Mouse (Mus musculus) kidney, postnatal 4 days (tissue): ENCODE measurements at regions not wholly inside any gene's neighbourhood (a gene's known extent, or its start where the extent isn't known, plus 50 kb on each side); places are given as distances from the start of the nearest gene placed in this dataset.
A peak's percentile ranks its signal among the peaks of the same experiment; 100 is the strongest.
"Not testable (repeated sequence)": the region's sequence is repeated elsewhere in the genome, so short reads cannot be mapped to it uniquely, and the experiment has no call there.

Source experiments
- DNase-seq, 2 experiments: peaks; one replicate each; pipeline ENCODE4 v3.0.0; 2021; ENCODE audit warnings: mixed read lengths in 2 of 2

DNA sequence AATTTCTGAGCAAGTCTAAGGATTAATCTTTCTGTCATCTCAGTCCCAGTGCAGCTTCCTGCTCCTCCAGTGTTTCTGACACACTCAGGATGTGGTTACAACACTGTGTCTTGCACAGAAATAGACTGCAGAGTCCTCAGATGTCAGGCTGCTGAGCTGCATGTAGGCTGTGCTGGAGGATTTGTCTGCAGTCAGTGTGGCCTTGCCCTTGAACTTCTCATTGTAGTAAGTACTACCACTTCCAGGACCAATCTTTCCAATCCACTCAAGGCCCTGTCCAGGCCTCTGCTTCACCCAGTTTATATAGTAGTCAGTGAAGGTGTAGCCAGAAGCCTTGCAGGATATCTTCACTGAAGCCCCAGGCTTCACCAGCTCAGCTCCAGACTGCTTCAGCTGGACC lies 185.8 kb upstream of the Zfp386 start:
- DNase-seq, result not testable (repeated sequence)

DNA sequence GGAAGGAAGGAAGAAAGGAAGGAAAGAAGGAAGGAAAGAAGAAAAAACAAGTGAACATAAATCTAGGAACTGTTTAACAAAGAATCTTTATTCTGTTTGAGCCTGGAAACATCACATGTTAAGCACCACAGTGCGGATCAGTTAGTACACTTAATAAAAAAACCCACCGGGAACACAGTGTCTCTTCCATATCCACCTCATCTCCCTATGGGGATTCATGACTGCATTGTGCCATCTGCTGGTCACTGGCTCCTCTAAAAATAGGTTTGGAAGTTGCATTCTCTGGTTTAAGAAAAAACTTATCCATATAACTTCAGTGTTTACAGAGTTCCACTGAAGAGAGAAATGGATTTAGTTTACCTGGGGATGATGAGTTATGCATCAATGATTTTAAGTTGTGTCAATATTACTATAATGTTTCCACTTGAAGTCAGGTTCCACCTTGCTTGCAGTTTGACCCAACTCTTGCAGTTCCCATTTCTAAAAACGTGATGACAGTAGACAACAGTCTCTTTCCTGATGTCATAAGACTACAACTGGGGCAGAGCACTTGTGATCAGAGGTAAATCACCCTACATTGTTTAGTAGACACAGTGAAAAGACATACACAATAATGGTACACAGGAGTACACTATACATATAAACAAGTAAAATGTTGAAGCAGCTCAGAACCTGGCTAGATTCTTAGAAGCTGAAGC lies 182.3 kb upstream of the Zfp386 start:
- not testable (repeated sequence) for DNase-seq

DNA sequence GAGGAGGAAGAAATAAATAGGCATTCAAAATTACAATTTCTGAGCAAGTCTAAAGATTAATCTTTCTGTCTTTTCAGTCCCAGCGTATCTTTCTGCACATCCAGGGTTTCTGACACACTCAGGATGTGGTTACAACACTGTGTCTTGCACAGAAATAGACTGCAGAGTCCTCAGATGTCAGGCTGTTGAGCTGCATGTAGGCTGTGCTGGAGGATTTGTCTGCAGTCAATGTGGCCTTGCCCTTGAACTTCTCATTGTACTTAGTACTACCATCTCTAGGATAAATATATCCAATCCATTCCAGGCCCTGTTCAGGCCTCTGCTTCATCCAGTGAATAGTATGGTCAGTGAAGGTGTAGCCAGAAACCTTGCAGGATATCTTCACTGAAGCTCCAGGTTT lies 178.9 kb upstream of the Zfp386 start:
- DNase-seq, result not testable (repeated sequence)

- DNase-seq, result not testable (repeated sequence)
These were observed 175.1 kb upstream of the Zfp386 start for GRCm38 (mm10) chr12:115872451-115872850.

DNA sequence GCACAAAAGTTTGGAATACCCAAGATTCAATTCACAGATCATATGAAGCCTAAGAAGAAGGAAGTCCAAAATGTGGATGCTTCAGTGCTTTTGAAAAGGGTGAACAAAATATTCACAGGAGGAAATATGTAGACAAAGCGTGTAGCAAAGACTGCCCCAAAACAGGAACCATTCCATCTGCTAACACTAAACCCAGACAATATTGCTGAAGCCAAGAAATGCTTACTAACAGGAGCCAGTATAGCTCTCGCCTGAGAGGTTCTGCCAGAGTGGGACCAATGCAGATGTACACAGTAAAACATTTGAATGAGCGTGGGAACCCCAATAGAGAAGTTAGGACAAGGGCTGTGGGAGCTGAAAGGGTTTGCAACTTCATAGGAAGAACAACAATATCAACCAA lies 173.5 kb upstream of the Zfp386 start:
- not testable (repeated sequence) for DNase-seq

GRCm38 (mm10) chr12:115883719-115884118 lies 163.8 kb upstream of the Zfp386 start:
- DNase-seq, result no peak

GRCm38 (mm10) chr12:115887976-115888375 lies 159.5 kb upstream of the Zfp386 start:
- DNase-seq, result no peak

DNA sequence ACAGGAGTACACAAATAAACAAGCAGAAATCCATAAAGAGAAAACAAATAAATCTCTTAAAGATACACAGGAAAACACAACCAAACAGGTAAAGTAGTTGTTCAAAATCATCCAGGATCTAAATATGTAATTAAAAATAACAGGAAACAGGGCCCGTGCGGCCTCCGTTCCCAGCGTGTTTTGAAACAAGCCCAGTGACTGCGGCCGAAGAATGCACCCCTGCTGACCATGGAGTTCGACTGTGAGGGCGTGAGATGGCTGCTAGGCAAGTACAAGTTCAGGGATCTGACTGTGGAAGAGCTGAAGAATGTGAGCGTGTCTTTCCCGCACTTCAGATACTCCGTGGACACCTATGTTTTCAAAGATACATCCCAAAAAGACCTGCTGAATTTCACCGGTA lies 154.9 kb upstream of the Zfp386 start:
- peak; percentile 16 to 21 for DNase-seq

GRCm38 (mm10) chr12:115912226-115912625 lies 135.3 kb upstream of the Zfp386 start:
- DNase-seq, result not testable (repeated sequence)

GRCm38 (mm10) chr12:115915420-115915819 lies 132.1 kb upstream of the Zfp386 start:
- DNase-seq, result not testable (repeated sequence)

GRCm38 (mm10) chr12:115920119-115920518 lies 127.4 kb upstream of the Zfp386 start:
- not testable (repeated sequence) for DNase-seq

DNA sequence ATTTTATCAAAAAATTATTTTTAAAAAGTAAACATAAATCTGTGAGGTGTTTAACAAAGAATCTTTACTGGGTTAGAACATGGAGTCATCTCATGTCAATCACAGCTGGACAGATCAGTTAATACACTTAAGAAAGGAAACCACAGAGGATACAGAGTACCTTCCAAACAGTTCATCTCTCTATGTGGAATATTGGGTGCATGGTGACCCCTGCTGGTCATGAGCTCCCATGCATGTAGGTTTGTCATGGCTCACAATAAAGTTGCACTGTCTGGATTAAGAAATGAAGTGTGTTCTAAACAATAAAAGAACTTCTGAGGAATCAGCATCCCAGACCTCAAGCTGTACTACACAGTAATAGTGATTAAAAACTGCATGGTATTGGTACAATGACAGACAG lies 123.5 kb upstream of the Zfp386 start:
- DNase-seq, result not testable (repeated sequence)

- DNase-seq, result not testable (repeated sequence)
These were observed 122.0 kb upstream of the Zfp386 start for GRCm38 (mm10) chr12:115925542-115925941.

- DNase-seq, result not testable (repeated sequence)
These were observed 95.2 kb upstream of the Zfp386 start for GRCm38 (mm10) chr12:115952325-115952724.

GRCm38 (mm10) chr12:115955477-115956177 lies 91.9 kb upstream of the Zfp386 start:
- not testable (repeated sequence) for DNase-seq

- DNase-seq, result not testable (repeated sequence)
These were observed 83.8 kb upstream of the Zfp386 start for GRCm38 (mm10) chr12:115963701-115964100.

DNA sequence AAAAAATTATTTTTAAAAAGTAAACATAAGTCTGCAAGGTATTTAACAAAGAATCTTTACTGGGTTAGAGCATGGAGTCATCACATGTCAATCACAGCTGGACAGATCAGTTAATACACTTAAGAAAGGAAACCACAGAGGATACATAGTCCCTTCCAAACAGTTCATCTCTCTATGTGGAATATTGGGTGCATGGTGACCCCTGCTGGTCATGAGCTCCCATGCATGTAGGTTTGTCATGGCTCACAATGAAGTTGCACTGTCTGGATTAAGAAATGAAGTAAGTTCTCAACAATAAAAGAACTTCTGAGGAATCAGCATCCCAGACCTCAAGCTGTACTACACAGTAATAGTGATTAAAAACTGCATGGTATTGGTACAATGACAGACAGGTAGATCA lies 80.0 kb upstream of the Zfp386 start:
- not testable (repeated sequence) for DNase-seq
